Mouse (Mus musculus) neural tube, embryonic 13.5 days (tissue): ENCODE results near the gene Gpr152. TPM values are rescaled to one million over a fixed set of nuclear protein-coding genes. Genes with fewer than 3 reads are reported as not detected.
"Not testable (repeated sequence)": the region's sequence is repeated elsewhere in the genome, so short reads cannot be mapped to it uniquely, and the experiment has no call there.

ENCODE experiments used
- ATAC-seq: fragments of 200-750 bp; cut with Nextera tagmentation; 2 replicates; pipeline ENCODE4 v1.8.0; 2017; ENCODE audit warnings: low read depth, mild to moderate bottlenecking, moderate TSS enrichment, moderate library complexity
- H3K27ac ChIP-seq: fragments of 300-500 bp; sonication (generic); replicated peaks from 2 replicates; pipeline ENCODE4 v1.5.1; 2015; ENCODE audit warnings: moderate library complexity, mild to moderate bottlenecking, inconsistent platforms
- H3K27me3 ChIP-seq: fragments of 300-500 bp; sonication (generic); 2 replicates; pipeline ENCODE4 v1.6.1; 2015; ENCODE audit warnings: mild to moderate bottlenecking, inconsistent platforms
- H3K36me3 ChIP-seq: fragments of 300-500 bp; sonication (generic); 2 replicates; pipeline ENCODE4 v1.6.1; 2015; ENCODE audit warnings: mild to moderate bottlenecking, inconsistent platforms
- H3K4me1 ChIP-seq: fragments of 300-500 bp; sonication (generic); replicated peaks from 2 replicates; pipeline ENCODE4 v1.6.1; 2015; ENCODE audit warnings: inconsistent platforms
- H3K4me2 ChIP-seq: fragments of 300-500 bp; sonication (generic); 2 replicates; pipeline ENCODE4 v1.6.1; 2015; ENCODE audit warnings: inconsistent platforms, mild to moderate bottlenecking, moderate library complexity
- H3K4me3 ChIP-seq: fragments of 300-500 bp; sonication (generic); 2 replicates; pipeline ENCODE4 v1.5.1; 2015; ENCODE audit warnings: mild to moderate bottlenecking, inconsistent platforms
- H3K9ac ChIP-seq: fragments of 300-500 bp; sonication (generic); 2 replicates; pipeline ENCODE4 v1.6.1; 2015; ENCODE audit warnings: moderate library complexity, mild to moderate bottlenecking, inconsistent platforms
- H3K9me3 ChIP-seq: fragments of 300-500 bp; sonication (generic); 2 replicates; pipeline ENCODE4 v1.6.1; 2016; ENCODE audit warnings: inconsistent platforms
- WGBS: fragments of 180-500 bp; shearing (Covaris S2); methylation state at CpG from one replicate; pipeline ENCODE4 v1.1.7; 2015; 5-methylcytosine and 5-hydroxymethylcytosine counted together
- polyA plus RNA-seq: library from polyadenylated mRNA; unstranded; fragments of >200 nt; fragmentation: Nextera tagmentation; extraction: Ambion mirVana; gene quantifications from 2 replicates; pipeline ENCODE4 v1.2.1, GENCODE M21; 2015

The Gpr152 gene
- polyA plus RNA-seq, 1 experiment from 2014 or later: not detected

- Histone ChIP-seq H3K9me3 (no peaks in the 10 kb centered on the region), H3K36me3 (peaks cover 91% of the 10 kb centered on the region), H3K4me3 (no peak overlapping the region), H3K9ac (no peak overlapping the region), H3K4me1 (no peaks in the 10 kb centered on the region), H3K4me2 (no peak overlapping the region), H3K27me3 (no peaks in the 10 kb centered on the region), H3K27ac (no peak overlapping the region)
- 81% methylated on average over 13 of the region's 13 CpGs for WGBS
- no peak for ATAC-seq
Measured at GRCm38 (mm10) chr19:4113186-4113805, 26.3 kb upstream of the Gpr152 start.

DNA sequence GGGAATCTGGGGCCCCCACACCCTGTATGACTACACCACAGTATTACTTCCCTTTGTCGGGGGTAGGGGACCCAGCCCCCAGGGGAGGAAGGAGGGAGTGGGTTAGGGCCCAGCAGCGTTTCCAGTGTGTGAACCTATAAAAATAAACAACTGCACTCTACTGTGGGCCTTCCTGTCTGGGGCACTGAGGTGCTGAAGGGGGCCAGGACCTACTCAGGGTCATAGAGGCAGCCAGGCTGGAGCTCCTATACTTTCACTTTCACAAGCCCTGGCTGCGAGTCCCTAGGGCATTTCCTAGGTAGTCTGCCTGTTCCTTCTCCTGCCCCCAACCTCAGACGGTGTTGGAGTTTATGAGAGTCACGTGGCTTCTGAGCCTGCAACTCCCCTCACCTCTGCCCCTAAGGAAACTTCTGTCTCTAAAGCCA, 25.8 kb upstream of the Gpr152 start:
- Histone ChIP-seq H3K27me3 (no peaks in the 10 kb centered on the region), H3K4me3 (no peak overlapping the region), H3K36me3 (peaks cover 91% of the 10 kb centered on the region), H3K9ac (no peak overlapping the region), H3K9me3 (no peaks in the 10 kb centered on the region), H3K4me1 (no peaks in the 10 kb centered on the region), H3K4me2 (no peak overlapping the region), H3K27ac (no peak overlapping the region)
- ATAC-seq: no peak
- WGBS: 62% methylated on average over 5 of the region's 5 CpGs

GRCm38 (mm10) chr19:4114551-4114950, 25.0 kb upstream of the Gpr152 start:
- peaks cover 84% of the 10 kb centered on the region for H3K36me3 ChIP-seq
- no peak overlapping the region for H3K9ac ChIP-seq
- no peak overlapping the region for H3K27ac ChIP-seq
- no peaks in the 10 kb centered on the region for H3K9me3 ChIP-seq
- no peak overlapping the region for H3K4me2 ChIP-seq
- no peaks in the 10 kb centered on the region for H3K4me1 ChIP-seq
- no peaks in the 10 kb centered on the region for H3K27me3 ChIP-seq
- no peak overlapping the region for H3K4me3 ChIP-seq
- 89% methylated on average over 10 of the region's 10 CpGs for WGBS
- ATAC-seq: no peak

DNA sequence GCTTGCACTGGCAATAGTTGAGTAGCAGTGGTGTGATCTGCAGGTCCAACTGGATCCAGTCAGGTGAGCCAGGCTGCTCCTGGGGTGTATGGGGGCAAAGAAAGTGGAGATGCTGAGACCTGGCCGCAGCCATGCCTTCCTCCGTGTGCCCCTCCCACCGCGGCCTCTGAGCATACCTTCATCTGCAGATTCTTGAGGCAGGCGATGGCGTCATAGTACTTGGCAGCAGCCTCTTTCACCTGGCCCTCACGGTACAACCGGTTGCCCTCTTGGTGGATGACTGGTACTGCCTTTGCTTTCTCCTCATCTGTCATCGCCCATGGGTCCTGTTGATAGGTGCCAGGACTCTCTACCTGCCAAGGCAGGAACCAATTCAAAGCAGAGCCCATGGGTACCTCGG, 24.4 kb upstream of the Gpr152 start:
- Histone ChIP-seq H3K36me3 (peaks cover 80% of the 10 kb centered on the region), H3K9me3 (no peaks in the 10 kb centered on the region), H3K4me2 (no peak overlapping the region), H3K27me3 (no peaks in the 10 kb centered on the region), H3K9ac (no peak overlapping the region), H3K4me1 (peaks cover 4% of the 10 kb centered on the region; the same call in 1 of the 2 replicates), H3K27ac (no peak overlapping the region), H3K4me3 (no peak overlapping the region)
- 94% methylated on average over 10 of the region's 10 CpGs for WGBS
- ATAC-seq: no peak

DNA sequence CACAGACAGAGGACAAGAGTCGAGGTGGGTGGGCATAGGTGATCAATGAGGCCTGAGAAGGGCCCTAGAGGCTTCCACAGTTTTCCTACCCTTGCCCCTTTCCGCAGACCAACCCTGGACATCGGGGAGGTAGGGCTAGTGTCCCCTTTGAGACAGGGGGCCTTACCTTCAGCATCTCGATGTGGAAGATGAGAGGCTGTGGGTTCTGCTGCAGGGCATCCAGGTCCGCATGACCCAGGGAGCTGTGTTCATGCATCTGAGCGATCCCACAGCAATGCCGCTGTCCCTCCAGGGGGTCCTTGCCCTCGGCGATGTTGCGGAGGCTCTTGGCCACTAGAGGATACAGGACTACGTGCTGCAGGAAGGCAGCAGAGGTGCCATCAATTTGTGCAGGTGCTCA, 23.8 kb upstream of the Gpr152 start:
- Histone ChIP-seq H3K9me3 (no peaks in the 10 kb centered on the region), H3K36me3 (peaks cover 73% of the 10 kb centered on the region), H3K27me3 (no peaks in the 10 kb centered on the region), H3K9ac (no peak overlapping the region), H3K4me3 (no peak overlapping the region), H3K4me1 (peaks cover 11% of the 10 kb centered on the region), H3K4me2 (no peak overlapping the region), H3K27ac (no peak overlapping the region)
- no peak for ATAC-seq
- 85% methylated on average over 11 of the region's 11 CpGs for WGBS

- no peaks in the 10 kb centered on the region for H3K9me3 ChIP-seq
- H3K4me3 ChIP-seq: no peak overlapping the region
- H3K27ac ChIP-seq: no peak overlapping the region
- no peak for ATAC-seq
- peaks cover 61% of the 10 kb centered on the region for H3K36me3 ChIP-seq
- no peak overlapping the region for H3K4me2 ChIP-seq
- WGBS: 97% methylated on average over 7 of the region's 7 CpGs
- no peaks in the 10 kb centered on the region for H3K27me3 ChIP-seq
- H3K4me1 ChIP-seq: peaks cover 12% of the 10 kb centered on the region
- no peak overlapping the region for H3K9ac ChIP-seq
Measured at GRCm38 (mm10) chr19:4117006-4117405, 22.6 kb upstream of the Gpr152 start.

GRCm38 (mm10) chr19:4118350-4118749, 21.2 kb upstream of the Gpr152 start:
- Histone ChIP-seq H3K27ac (no peak overlapping the region), H3K27me3 (no peaks in the 10 kb centered on the region), H3K9ac (no peak overlapping the region), H3K4me1 (peaks cover 12% of the 10 kb centered on the region), H3K4me2 (no peak overlapping the region), H3K36me3 (peaks cover 48% of the 10 kb centered on the region), H3K9me3 (no peaks in the 10 kb centered on the region), H3K4me3 (no peak overlapping the region)
- ATAC-seq: no peak
- WGBS: 100% methylated on average over 2 of the region's 2 CpGs

DNA sequence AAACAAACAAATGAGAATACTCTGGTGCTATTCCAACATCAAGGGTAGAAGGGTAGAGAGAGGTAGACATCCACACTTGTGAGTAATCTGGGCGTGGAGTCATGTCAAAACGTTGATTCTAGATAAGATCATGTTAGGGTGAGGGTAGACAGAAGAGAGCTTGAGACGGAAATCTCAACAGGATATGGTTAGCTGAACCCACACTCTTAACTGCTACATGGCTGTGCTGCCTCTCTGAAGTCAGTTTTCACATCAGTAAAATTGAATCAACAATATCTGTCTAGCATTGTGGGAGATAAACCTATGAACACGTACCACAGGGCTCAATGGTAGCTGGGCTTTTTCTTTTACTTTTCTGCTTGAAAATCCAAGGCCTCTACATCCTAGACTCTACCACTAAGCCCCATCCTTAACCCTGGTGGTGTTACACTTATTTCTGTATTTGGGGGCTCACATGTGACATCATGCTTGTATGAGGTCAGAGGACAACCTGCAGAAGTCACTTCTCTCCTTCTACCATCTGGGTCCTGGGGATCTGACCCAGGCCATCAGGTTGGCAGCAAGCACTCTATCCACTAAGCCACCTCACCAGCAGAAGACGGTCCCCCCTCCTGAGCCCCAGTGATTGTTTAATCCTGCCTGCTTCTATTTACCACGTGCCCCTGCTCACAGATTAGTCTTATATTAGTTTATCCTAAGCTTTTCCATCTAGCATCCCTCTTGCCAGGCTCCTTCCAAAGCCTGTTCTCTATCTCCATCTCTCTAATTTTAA, 19.7 kb upstream of the Gpr152 start:
- no peak overlapping the region for H3K4me3 ChIP-seq
- no peaks in the 10 kb centered on the region for H3K9me3 ChIP-seq
- no peak overlapping the region for H3K27ac ChIP-seq
- peaks cover 33% of the 10 kb centered on the region for H3K36me3 ChIP-seq
- H3K4me2 ChIP-seq: peak overlapping the region; percentile 53
- no peaks in the 10 kb centered on the region for H3K27me3 ChIP-seq
- H3K4me1 ChIP-seq: peaks cover 12% of the 10 kb centered on the region
- H3K9ac ChIP-seq: no peak overlapping the region
- WGBS: 91% methylated on average over 6 of the region's 6 CpGs
- ATAC-seq: no peak

- no peaks in the 10 kb centered on the region for H3K27me3 ChIP-seq
- H3K27ac ChIP-seq: peak overlapping the region; percentile 91; the same call in 1 of the 2 replicates
- ATAC-seq: no peak
- H3K9me3 ChIP-seq: no peaks in the 10 kb centered on the region
- peaks cover 17% of the 10 kb centered on the region for H3K4me1 ChIP-seq
- peak overlapping the region; percentile 8; the same call in 1 of the 2 replicates for H3K9ac ChIP-seq
- H3K36me3 ChIP-seq: peaks cover 27% of the 10 kb centered on the region
- H3K4me2 ChIP-seq: peak overlapping the region; percentile 53
- peak overlapping the region; percentile 52 for H3K4me3 ChIP-seq
- 96% methylated on average over 2 of the region's 2 CpGs for WGBS
Measured at GRCm38 (mm10) chr19:4120496-4120895, 19.1 kb upstream of the Gpr152 start.

- H3K9me3 ChIP-seq: no peaks in the 10 kb centered on the region
- peak overlapping the region; percentile 53 for H3K4me2 ChIP-seq
- peak; percentile 86 for ATAC-seq
- peak overlapping the region; percentile 71 for H3K9ac ChIP-seq
- H3K27me3 ChIP-seq: no peaks in the 10 kb centered on the region
- H3K36me3 ChIP-seq: peaks cover 20% of the 10 kb centered on the region
- peak overlapping the region; percentile 52 for H3K4me3 ChIP-seq
- 3% methylated on average over 38 of the region's 38 CpGs for WGBS
- peaks cover 18% of the 10 kb centered on the region for H3K4me1 ChIP-seq
- peak overlapping the region; percentile 91 for H3K27ac ChIP-seq
Measured at GRCm38 (mm10) chr19:4121097-4121805, 18.3 kb upstream of the Gpr152 start.

GRCm38 (mm10) chr19:4121896-4122295, 17.7 kb upstream of the Gpr152 start:
- H3K4me1 ChIP-seq: peaks cover 25% of the 10 kb centered on the region
- not testable (repeated sequence) for ATAC-seq, H3K9ac ChIP-seq, H3K4me3 ChIP-seq, H3K27me3 ChIP-seq, H3K9me3 ChIP-seq
- 57% methylated on average over 6 of the region's 6 CpGs for WGBS
- H3K36me3 ChIP-seq: peaks cover 14% of the 10 kb centered on the region
- H3K27ac ChIP-seq: peak overlapping the region; percentile 46; the same call in 1 of the 2 replicates
- H3K4me2 ChIP-seq: peak overlapping the region; percentile 53; the same call in 1 of the 2 replicates
